Mouse (Mus musculus): ENCODE data around the gene Nudt16l1.

- no peak for TF ChIP-seq CTCF (conservative IDR thresholded peaks at IDR 0.05; ENCODE audit: insufficient read depth, insufficient read length, low read depth, low read length)
- no peak for TF ChIP-seq POLR2A (IDR thresholded peaks at IDR 0.05; ENCODE audit: low read depth, low read length)
These were observed 14.6 kb upstream of the Nudt16l1 start for GRCm38 (mm10) chr16:4923996-4924395.

Data from kidney, adult 2 months (tissue).